Mouse (Mus musculus) megakaryocyte, embryonic 14.5 days (primary cell): ENCODE results near the gene Bola2.

Experiments used
- FLI1 ChIP-seq: IDR thresholded peaks from 2 replicates; pipeline ENCODE4 v1.6.1; 2012; ENCODE audit warnings: low read length, inconsistent platforms, mixed read lengths
- GATA1 ChIP-seq: IDR thresholded peaks from 3 replicates; pipeline ENCODE4 v1.6.1; 2012; ENCODE audit warnings: mixed read lengths, low read length, inconsistent platforms, borderline replicate concordance

DNA sequence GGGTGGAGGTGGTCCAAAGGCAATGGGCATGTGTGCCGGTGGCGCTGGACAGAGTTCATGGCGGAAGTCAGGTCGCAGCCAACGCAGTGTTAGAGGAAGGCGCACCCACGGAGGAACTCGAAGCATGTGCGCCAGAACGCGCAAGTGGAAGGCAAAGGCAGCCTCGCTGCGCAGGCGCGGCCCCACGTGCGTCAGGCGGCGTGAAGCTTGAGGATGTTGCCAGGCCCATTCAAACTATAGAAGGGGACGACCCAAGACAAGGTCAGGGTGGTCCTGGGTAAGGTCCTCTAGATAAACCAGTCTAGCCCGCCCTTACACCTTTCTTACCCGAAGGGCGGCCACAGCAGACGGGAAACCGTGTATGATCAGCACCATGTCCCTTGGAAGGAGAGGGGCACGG, 2.8 kb upstream of the Bola2 start:
- TF ChIP-seq GATA1 (no peak), FLI1 (no peak)
